Mouse (Mus musculus) gastrocnemius, postnatal 10 days (tissue): ENCODE measurements at regions not wholly inside any gene's neighbourhood (a gene's known extent, or its start where the extent isn't known, plus 50 kb on each side); places are given as distances from the start of the nearest gene placed in this dataset.
A peak's percentile ranks its signal among the peaks of the same experiment; 100 is the strongest.

ENCODE experiments used
- DNase-seq: peaks from one replicate; pipeline ENCODE4 v3.0.0; 2021; ENCODE audit warnings: mixed read lengths

DNA sequence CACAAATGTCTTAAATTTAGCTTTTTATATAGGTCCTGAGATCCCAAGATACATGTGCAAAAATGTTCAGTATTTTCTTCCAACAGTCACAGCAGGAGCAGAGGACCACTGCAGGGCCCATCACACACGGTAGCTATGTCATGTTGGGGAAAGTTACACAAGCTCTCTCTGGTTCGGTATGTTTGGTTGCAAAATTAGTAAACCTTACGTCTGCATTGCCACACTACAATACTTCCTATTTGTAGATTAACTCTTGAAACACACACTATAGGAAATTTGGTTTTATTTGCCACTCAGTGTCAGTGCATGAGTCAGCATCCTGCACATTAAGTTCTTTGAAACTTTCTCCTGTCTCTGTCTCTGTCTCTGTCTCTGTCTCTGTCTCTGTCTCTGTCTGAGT, 82.0 kb downstream of the Cth start:
- DNase-seq, result no peak

DNA sequence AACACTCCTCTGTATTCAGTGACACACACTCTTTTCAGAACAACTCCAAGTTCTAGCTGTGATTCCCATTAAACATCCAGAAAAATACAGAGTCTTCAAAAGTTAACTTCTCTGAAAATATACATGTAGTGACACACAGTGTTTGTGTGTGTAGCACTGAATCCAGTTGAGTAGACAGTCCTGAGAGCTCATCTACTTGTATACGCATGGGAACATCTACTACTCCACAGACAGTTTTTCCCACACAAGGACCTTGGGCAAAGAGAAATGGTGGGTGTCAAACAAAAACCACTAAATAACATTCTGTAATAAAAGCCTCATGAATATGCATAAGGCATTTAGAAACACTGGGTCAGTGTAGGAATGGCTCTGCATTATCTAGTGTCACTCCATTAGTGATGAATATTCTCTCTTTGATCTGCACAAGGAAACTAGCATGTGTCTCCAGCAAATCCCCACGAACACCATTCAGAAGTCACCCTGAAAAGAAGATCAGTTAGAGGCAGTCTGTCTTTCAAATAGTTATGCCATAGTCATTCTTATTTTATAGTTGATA, 83.6 kb downstream of the Cth start:
- no peak for DNase-seq

DNA sequence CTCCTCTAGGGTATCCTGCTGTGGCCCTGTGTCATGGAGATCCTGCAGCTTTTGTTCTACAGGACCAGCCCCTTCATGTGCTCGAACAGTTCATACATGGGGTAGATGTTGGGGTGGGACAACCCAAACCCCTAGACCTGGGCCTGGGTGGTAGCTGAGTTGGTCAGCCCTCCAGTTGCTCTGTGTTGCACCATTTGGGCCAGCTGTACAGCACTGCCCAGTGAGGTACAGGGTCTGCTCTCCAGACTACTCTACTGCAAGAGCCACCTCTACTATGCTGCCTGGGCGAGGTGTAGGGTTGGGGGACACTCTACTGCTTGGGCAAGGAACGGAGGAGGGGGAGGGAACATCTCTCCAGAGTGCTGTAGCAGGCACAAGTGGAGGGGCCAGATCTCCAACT, 120.6 kb downstream of the Cth start:
- DNase-seq, result no peak

DNA sequence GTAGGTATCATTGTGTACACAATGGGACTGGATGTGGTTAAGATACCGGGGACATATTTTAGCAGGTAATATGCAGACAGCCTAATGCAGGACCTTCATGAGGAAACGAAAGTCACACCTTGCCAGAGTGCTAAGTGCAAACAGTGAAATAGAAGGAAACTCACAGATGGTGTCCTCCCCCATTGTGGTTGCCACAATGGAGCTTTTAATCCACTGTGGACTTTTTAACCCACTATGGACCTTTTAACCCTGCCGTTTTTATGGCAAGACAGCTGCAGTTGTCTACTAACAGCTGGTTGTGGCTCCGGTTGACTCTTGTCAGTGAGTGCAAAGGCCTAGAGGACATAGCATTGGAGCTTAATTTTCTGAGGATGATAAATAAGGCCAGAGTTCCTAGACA, 121.5 kb downstream of the Cth start:
- no peak for DNase-seq

DNA sequence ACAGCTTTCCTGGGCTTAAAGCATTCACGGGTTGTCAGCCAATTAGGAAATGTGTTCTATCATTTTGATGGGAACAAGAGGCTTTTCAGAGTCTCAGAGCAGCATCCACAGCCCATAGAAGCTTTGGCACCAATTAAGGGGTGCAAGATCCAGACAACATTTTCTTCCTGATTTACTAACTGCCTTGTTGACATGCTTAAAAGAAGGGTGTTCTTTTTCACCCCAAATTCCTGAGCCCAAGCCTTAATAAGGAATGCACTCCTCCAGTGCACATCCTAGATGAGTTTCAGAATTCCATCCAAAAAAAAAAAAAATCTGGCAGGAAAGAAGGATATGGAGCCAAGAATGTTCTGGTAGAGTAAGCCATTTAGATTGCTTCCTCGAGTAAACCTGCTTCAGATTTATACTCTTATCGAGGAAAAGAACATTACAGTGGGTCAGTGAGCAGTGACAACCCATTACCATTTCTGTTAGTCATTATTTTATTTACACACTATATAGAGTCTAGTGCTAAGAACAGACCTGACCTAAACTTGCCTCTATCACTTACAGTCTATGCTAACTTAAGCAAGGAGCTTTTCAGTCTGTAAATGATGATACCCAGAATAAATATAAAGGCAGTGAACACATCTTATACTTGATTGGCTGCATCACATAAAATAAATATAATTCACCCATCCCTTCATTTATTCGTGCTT, 137.2 kb downstream of the Cth start:
- DNase-seq, result no peak

DNA sequence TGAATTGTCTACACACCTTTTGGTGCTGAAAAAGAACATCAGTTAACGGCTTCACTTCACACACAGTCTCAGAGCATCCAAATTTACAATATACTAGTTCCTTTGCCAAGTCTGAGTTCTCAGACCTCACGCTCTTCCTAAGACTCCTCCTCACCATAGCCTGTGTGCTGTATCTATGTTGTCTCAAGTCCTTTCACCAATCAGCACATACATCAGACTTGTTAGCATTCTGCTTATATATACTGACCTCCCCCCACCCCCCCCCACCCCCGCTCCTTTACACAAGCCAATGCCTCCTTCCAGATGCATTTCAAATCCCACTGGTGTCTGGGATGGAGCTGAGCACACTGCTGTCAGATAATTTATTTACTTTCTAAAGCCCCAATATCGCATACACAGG, 143.8 kb downstream of the Cth start:
- no peak for DNase-seq

DNA sequence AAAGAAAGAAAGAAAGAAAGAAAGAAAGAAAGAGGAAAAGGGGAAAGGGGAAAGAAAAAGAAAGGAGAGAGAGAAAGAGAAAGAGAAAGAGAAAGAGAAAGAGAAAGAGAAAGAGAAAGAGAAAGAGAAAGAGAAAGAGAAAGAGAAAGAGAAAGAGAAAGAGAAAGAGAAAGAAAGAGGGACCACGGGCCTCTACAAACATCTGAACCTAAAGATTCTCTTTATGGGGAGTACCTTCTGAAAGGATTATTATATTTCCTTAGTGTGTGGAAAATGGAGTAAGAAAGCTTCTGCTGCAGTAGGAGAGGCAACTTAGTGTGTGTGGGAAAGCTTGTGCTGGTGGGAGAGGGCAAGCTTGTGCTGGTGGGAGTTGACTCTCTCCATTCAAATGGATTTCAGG, 147.1 kb downstream of the Cth start:
- no peak for DNase-seq

- no peak for DNase-seq
Observed at GRCm38 (mm10) chr3:157763487-157764199, 161.2 kb downstream of the Cth start.

- DNase-seq, result no peak
Observed at GRCm38 (mm10) chr3:157759856-157760255, 165.0 kb downstream of the Cth start.

DNA sequence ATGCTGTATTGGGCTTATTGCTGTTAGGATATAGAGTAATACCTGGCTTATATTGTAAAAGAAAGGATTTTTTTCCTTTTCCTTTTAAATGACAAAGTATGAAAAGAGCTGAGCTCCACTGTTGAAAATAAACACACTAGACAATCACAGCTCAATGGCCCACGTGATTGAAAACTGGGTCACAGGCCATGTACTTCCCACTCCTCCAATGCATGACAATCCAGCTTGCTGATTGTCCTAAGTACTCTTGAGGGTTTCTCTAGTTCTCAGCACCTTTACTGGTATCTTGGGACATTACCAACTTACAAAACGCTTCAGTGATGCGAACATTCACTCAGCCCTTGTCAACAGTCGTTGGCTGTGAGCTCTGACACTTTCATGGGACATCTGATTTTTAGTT, 170.1 kb downstream of the Cth start:
- DNase-seq, result no peak

DNA sequence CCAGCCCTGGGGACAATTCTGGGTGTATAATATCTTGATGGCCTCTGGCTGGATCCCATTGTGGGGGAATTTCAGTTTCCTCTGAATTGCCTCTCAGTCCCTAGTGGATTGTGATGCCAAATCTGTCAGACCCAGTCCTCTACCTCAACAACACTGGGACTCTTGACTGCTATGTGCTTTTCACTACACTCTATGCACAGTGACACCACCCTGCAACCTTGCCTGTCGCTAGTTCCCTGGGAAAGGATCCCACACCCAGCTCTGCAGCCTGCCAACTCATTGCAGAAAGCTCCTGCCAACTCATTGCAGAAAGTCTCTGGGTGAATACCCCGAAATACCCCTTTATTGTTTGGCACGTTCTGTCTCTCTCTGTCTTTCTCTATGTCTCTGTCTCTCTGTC, 174.6 kb downstream of the Cth start:
- DNase-seq, result no peak

DNA sequence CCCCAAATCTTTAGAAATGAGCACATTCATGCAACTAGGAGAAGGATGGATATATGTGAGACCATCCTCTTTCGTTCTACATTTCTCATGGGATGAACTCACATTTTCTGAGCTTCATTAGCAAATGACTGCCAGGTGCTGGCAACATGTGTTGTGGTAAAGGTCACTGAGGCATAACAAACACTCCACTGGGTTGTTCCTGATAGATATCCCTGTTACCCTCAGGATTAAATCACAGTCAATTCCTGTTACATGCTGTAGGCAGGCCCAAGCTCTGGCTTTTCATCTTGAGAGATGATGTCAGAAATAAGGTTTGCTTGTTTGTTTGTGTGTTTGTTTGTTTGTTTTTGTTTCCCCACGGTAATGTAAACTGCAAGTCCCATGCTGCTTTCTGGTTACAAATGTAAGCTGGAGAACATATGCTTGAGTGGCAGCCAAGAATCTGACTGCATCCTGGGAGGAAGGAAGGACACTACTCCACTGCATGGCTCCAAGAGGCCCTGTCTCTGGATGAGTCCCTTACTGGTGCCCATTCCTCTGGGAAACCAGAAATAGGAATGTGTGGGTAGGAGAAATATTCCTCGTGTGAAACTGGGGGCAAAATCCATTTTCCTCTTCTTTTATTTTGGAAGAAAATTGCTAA, 176.4 kb downstream of the Cth start:
- no peak for DNase-seq

DNA sequence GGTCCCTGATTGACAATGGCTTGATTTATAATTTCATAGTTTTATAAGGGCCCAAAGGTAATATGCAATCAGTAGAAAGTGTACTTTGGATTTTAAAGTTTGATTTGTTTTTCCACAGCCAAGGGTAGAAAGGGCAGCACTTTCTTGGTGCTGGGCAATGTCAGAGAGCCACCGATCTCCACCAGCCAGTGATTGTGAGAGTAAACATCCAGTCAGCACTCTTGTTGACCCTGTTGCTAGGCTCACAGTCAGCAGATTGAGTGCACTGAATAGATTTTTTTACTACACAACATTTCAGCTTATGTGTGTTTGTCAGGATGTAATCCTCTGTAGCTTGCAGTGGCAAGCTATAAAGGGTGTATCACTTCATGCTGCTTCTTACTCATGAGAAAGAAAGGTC, 176.3 kb downstream of the Ptger3 start:
- DNase-seq, result no peak

DNA sequence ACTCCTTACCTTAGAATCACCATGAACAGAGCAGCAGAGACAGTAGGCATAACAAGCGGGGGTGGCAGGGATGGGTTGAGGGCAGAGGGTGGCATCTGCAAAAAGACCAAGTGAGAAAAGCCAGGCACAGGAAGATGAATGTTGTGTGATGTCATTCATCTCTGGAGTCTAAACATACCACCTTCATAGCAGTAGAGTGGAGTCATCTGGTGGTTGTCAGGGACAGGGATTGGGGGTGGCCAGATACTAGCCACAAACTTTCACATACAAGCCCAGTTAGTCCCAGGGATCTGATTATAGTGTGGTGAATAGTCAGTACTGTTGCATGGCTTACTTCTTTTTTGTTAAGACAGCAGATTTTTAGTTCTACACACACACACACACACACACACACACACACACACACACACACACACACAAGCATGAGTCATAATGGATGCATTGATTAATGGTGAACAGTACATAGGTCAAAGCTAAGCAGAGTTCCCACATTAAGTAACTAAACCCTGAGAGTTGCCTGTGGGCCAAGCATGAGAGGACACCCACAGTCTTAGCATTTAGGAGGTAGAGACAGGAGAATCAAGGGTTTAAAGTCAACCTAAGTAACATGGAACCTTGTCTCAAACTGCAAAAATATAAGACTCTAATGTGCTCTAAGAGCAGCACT, 173.1 kb downstream of the Ptger3 start:
- DNase-seq, result no peak

DNA sequence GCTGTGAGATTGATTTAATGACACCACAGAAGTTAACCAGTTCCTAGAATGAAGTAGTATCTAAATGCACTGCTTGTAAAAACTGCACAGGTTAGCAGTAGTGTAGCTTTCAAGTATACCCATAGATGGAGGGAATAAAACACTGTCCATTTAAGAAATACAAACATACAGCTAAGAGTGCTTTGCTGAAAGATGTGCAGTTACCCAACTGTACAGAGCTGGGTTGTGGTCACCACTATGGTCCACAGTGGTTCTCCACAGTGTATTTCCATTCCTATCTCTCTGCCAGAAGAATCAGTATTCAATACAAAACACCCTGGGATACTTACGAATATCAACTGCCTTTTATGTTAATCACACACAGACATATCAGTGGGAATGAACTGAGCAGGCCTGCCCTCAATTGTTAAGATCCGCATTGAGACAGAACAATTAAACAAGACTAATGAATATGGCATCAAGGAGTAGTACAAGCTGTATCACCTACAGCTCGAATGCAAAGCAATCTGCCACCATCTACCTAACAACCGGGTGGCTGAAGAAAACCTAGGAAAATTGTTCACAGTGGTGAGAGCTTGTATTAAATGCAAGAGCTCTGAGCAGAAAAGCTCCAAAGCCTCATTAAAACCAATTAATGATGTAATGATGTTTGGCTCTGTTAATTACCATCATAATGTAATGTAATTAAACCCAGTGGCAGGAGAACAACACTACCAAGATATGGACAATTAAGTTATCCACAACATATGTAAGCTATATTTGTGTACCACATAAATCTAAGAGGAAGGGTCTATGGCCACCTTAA, 165.6 kb downstream of the Ptger3 start:
- no peak for DNase-seq

DNA sequence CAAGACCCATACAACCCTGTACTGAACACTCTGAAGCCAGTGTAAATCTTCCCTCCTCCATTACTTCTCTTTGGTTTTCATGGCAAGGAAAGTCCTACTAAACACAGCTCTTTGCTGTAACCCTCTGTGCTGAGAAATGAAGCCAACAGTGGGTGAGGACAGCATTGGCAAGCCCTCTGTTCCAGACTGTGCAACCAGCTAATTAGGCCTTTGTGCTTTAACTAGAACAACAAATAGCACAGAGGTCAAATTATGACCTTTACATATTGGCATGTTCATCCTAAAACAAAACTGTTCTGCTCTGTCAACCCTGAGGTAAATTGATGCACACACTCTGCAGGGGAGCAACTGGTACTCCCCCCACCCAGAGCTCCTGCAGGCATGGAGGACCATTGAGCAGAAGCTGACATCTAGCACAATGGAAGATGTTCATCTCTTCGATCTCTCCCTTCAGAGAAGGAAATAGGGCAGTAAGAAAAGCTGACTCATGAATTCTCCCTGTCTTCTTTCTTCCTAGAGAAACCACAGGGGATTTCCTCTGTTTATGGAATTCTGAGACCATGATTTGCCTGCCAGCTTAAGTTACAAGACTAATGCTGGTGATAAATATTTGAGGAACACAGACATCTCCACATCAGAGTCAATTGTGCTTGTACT, 163.1 kb downstream of the Ptger3 start:
- no peak for DNase-seq

DNA sequence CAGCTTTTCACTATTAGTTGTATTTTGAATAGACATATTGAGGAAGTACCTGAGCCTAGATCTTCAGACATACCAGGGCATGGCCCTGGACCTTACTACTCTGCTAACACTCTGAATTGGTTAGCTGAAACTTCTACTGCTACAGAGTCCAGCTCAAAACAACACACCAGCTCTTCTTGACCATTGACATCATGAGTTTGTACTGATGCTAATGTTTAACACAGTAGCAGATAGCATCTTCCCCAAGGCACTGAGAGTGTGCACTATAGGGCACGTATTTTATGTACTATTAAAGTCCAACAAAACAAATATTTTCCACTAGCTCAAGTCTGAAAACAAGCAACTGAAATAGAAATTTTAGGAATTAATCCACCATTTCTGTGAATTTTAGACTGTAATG, 157.8 kb downstream of the Ptger3 start:
- DNase-seq, result no peak

- no peak for DNase-seq
Observed at GRCm38 (mm10) chr3:157723184-157723583, 156.5 kb downstream of the Ptger3 start.

- peak; percentile 76 for DNase-seq
Observed at GRCm38 (mm10) chr3:157717313-157717921, 150.7 kb downstream of the Ptger3 start.

GRCm38 (mm10) chr3:157714023-157714422, 147.3 kb downstream of the Ptger3 start:
- no peak for DNase-seq

DNA sequence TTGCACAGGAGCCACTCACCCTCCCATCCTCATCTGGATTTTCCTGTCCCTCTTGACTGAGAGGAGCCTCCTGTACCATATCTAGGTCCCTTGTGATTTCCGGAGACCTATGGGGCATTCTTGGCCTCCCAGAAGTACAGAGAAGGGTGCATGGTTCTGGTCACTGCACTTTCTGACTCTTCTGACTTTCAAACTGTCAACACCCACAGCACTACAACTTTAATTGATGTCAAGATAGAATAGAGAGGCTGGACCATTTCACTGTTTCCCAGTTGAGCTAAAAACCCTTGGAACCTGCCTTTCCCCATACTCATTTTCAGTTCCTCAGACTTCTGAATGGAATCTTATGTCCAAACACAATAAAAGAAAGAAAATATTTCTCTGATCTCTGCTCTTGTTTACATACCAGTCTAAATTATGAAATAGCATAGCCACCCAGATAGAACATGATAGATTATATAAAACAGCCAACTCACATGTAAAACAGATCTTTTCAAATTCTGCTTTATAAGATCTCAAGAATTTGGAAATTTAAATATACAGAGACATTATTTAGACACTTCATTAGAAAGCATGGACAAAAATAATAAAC, 144.2 kb downstream of the Ptger3 start:
- no peak for DNase-seq
